Mouse (Mus musculus): Measurements from ENCODE around the gene Olfr992.

- no peak for TF ChIP-seq POLR2A (IDR thresholded peaks at IDR 0.05; ENCODE audit: insufficient read depth, low read depth, low read length)
- no peak for TF ChIP-seq CTCF (IDR thresholded peaks at IDR 0.05)
These were observed at the start of gene Olfr992 for GRCm38 (mm10) chr2:85409369-85409768.

Measured in heart, adult 2 months (tissue).